Mouse (Mus musculus) kidney, embryonic 15.5 days (tissue): Measurements from ENCODE around the gene Wnt10b. TPM values are rescaled to one million over a fixed set of nuclear protein-coding genes. Genes with fewer than 3 reads are reported as not detected.

Experiments used
- ATAC-seq: fragments of 200-750 bp; cut with Nextera tagmentation; replicated peaks from 2 replicates; pipeline ENCODE4 v1.8.0; 2017; ENCODE audit warnings: moderate TSS enrichment; ENCODE audit not compliant: low FRiP score
- H3K27ac ChIP-seq: fragments of 300-500 bp; sonication (generic); 2 replicates; pipeline ENCODE4 v1.5.1; 2015; ENCODE audit warnings: mild to moderate bottlenecking, inconsistent platforms
- H3K27me3 ChIP-seq: fragments of 300-500 bp; sonication (generic); 2 replicates; pipeline ENCODE4 v1.6.1; 2015; ENCODE audit warnings: inconsistent platforms
- H3K36me3 ChIP-seq: fragments of 300-500 bp; sonication (generic); 2 replicates; pipeline ENCODE4 v1.6.1; 2015; ENCODE audit warnings: inconsistent platforms
- H3K4me1 ChIP-seq: fragments of 300-500 bp; sonication (generic); 2 replicates; pipeline ENCODE4 v1.6.1; 2015; ENCODE audit warnings: inconsistent platforms
- H3K4me2 ChIP-seq: fragments of 300-500 bp; sonication (generic); 2 replicates; pipeline ENCODE4 v1.6.1; 2015; ENCODE audit warnings: moderate library complexity, mild to moderate bottlenecking, inconsistent platforms
- H3K4me3 ChIP-seq: fragments of 300-500 bp; sonication (generic); replicated peaks from 2 replicates; pipeline ENCODE4 v1.5.1; 2015; ENCODE audit warnings: mild to moderate bottlenecking, inconsistent platforms
- H3K9ac ChIP-seq: fragments of 300-500 bp; sonication (generic); 2 replicates; pipeline ENCODE4 v1.6.1; 2015; ENCODE audit warnings: mild to moderate bottlenecking, inconsistent platforms
- H3K9me3 ChIP-seq: fragments of 300-500 bp; sonication (generic); replicated peaks from 2 replicates; pipeline ENCODE4 v1.6.1; 2016; ENCODE audit warnings: inconsistent platforms
- WGBS: fragments of 180-500 bp; shearing (Covaris S2); methylation state at CpG from one replicate; pipeline ENCODE4 v1.1.7; 2015; ENCODE audit warnings: mixed read lengths; 5-methylcytosine and 5-hydroxymethylcytosine counted together
- polyA plus RNA-seq: library from polyadenylated mRNA; unstranded; fragments of >200 nt; fragmentation: Nextera tagmentation; extraction: Ambion mirVana; gene quantifications from 2 replicates; pipeline ENCODE4 v1.2.1, GENCODE M21; 2015

Gene Wnt10b
- polyA plus RNA-seq, 1 experiment from 2014 or later, result 0.31 TPM

DNA sequence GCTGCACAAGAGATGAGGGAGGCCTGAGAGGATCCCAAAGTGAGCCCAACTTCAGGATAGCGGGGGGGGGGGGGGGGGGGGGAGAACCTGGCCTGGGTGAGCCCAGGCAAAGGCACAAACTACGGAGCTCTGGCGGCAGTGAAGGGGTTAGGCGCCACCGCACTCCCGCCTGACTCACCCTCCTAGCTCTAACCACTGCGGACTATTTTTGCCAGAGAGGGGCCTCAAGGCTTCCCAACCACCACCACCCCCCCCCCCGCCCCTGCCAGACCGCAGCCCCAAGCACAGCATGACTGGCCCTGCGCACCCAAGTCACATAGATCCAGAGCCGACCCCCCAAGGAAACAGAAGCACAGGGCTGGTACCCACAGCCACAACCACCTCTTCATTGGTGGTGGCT is 856 bp upstream of the Wnt10b start:
- Histone ChIP-seq H3K9ac (no peak overlapping the region), H3K9me3 (no peaks in the 10 kb centered on the region), H3K4me3 (peak overlapping the region; percentile 32; the same call in 1 of the 2 replicates), H3K27me3 (peaks cover 93% of the 10 kb centered on the region), H3K4me1 (peaks cover 38% of the 10 kb centered on the region), H3K27ac (no peak overlapping the region), H3K36me3 (no peaks in the 10 kb centered on the region), H3K4me2 (no peak overlapping the region)
- WGBS, result 2% methylated on average over 10 of the region's 11 CpGs
- no peak for ATAC-seq

GRCm38 (mm10) chr15:98778191-98778770 is 331 bp upstream of the Wnt10b start:
- Histone ChIP-seq H3K4me3 (peak overlapping the region; percentile 32), H3K36me3 (no peaks in the 10 kb centered on the region), H3K27me3 (peaks cover 97% of the 10 kb centered on the region), H3K27ac (no peak overlapping the region), H3K9ac (no peak overlapping the region), H3K9me3 (no peaks in the 10 kb centered on the region), H3K4me1 (peaks cover 38% of the 10 kb centered on the region), H3K4me2 (peak overlapping the region; percentile 52)
- no peak for ATAC-seq
- WGBS, result 2% methylated on average over 23 of the region's 25 CpGs

DNA sequence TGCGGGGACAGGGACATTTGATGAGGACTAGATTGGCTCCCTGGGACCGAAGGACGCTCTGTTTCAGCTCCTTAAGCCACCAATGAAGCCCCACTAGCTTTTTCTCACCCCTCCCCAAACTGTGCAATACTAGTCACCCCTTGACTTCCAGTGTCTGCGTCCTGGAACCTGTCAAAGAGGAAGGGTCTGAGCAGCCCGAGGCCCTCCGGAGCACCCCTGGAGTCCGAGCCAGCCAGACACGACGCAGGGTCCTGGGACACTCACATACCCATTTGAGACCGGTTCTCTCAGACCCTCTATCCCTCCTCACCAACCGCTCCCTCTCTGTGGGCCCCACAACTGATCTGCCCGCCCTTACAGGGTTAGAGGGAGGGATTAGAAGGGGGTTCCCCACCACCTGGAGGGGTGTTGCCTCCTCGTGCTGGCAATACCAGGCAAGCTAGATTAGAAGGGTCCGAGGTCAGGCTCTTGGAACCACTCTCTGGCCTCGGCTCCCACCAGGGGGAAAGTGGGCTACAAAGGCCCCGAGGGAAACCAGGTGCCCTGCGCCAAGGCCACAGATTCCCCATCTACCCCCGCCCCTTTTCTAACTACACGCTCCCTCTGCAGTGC is 839 bp downstream of the Wnt10b start:
- Histone ChIP-seq H3K27me3 (peaks cover 100% of the 10 kb centered on the region), H3K36me3 (no peaks in the 10 kb centered on the region), H3K9me3 (no peaks in the 10 kb centered on the region), H3K4me3 (peak overlapping the region; percentile 32), H3K27ac (no peak overlapping the region), H3K4me1 (peaks cover 50% of the 10 kb centered on the region), H3K4me2 (peak overlapping the region; percentile 53), H3K9ac (no peak overlapping the region)
- no peak for ATAC-seq
- 2% methylated on average over 19 of the region's 19 CpGs for WGBS

GRCm38 (mm10) chr15:98776280-98777004 is 1.5 kb downstream of the Wnt10b start:
- Histone ChIP-seq H3K27me3 (peaks cover 100% of the 10 kb centered on the region), H3K4me1 (peaks cover 54% of the 10 kb centered on the region), H3K4me3 (peak overlapping the region; percentile 31), H3K9ac (no peak overlapping the region), H3K9me3 (no peaks in the 10 kb centered on the region), H3K36me3 (no peaks in the 10 kb centered on the region), H3K4me2 (peak overlapping the region; percentile 53), H3K27ac (no peak overlapping the region)
- ATAC-seq, result peak; percentile 38
- WGBS, result 1% methylated on average over 62 of the region's 62 CpGs

DNA sequence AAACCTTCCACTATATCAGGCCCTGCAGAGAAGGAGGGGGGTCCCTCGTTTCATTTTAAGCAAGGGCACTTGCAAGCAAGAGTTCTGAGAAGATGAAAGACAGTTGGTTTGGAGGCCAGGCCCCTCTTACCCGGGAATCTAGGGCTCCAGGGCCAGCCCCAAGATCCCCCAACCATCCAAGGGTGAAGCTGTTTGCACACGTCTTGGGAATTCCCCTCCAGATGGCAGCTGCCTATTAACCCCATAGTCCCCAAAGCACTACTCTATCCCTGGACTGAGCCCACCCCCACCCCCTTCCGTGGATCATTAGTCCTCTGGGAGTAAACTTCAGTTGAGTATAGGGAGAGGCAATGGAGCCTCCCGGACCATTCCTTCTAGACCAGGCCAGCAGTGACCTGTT is 2.4 kb downstream of the Wnt10b start:
- no peaks in the 10 kb centered on the region for H3K9me3 ChIP-seq
- H3K4me2 ChIP-seq, result 0 out of 2 replicates have a peak overlapping the region, but pooled peaks have one; percentile 53
- ATAC-seq, result no peak
- no peak overlapping the region for H3K9ac ChIP-seq
- 2% methylated on average over 5 of the region's 5 CpGs for WGBS
- no peak overlapping the region for H3K4me3 ChIP-seq
- peaks cover 54% of the 10 kb centered on the region for H3K4me1 ChIP-seq
- peaks cover 100% of the 10 kb centered on the region for H3K27me3 ChIP-seq
- H3K27ac ChIP-seq, result no peak overlapping the region
- no peaks in the 10 kb centered on the region for H3K36me3 ChIP-seq

- no peak for ATAC-seq
Measured at GRCm38 (mm10) chr15:98774096-98774495, 3.9 kb downstream of the Wnt10b start.

DNA sequence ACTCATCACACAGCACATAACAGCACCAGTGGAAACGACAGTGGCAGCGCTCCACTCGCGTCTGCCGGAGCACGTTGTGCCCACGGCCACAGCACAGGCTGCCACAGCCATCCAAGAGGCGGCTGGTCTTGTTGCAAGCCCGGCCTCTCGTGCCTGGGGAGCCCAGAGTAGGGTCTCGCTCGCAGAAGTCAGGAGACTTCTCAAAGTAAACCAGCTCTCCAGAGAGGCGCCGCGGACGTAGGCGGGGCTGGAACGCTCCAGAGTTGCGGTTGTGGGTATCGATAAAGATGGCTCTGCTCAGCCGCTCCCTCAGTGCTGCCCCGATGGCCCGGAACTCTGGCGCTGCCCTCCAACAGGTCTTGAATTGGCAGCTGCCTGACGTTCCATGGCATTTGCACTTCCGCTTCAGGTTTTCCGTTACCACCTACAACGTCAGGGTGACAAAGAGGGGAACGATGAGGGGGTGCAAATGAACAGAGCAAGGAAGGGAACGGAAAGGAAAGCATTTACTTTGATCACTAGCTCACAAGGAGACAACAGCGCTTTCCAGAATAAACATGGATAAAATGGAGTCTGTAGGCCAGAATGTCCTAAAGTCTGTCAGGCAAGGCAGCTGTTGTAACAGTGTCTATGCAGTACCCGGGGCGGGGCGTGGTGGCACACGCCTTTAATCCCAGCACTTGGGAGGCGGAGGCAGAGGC is 5.3 kb downstream of the Wnt10b start:
- Histone ChIP-seq H3K9me3 (no peaks in the 10 kb centered on the region), H3K4me1 (peaks cover 41% of the 10 kb centered on the region), H3K27me3 (peaks cover 93% of the 10 kb centered on the region), H3K4me3 (peak overlapping the region; percentile 42), H3K4me2 (peak overlapping the region; percentile 67), H3K9ac (peak overlapping the region; percentile 32; the same call in 1 of the 2 replicates), H3K36me3 (no peaks in the 10 kb centered on the region), H3K27ac (no peak overlapping the region)
- 2% methylated on average over 36 of the region's 36 CpGs for WGBS
- no peak for ATAC-seq

More at GRCm38 (mm10) chr15:98774096-98774495, 3.9 kb downstream of the Wnt10b start:
- no peak overlapping the region for H3K4me3 ChIP-seq
- no peaks in the 10 kb centered on the region for H3K9me3 ChIP-seq
- no peaks in the 10 kb centered on the region for H3K36me3 ChIP-seq
- H3K4me1 ChIP-seq, result peaks cover 52% of the 10 kb centered on the region
- peaks cover 99% of the 10 kb centered on the region for H3K27me3 ChIP-seq
- 17% methylated on average over 15 of the region's 15 CpGs for WGBS
- no peak overlapping the region for H3K27ac ChIP-seq
- no peak overlapping the region for H3K4me2 ChIP-seq
- no peak overlapping the region for H3K9ac ChIP-seq

- WGBS, result 5% methylated on average over 12 of the region's 12 CpGs
- Histone ChIP-seq H3K36me3 (no peaks in the 10 kb centered on the region), H3K4me2 (peak overlapping the region; percentile 67), H3K9ac (peak overlapping the region; percentile 32; the same call in 1 of the 2 replicates), H3K4me1 (peaks cover 34% of the 10 kb centered on the region), H3K27ac (no peak overlapping the region), H3K27me3 (peaks cover 86% of the 10 kb centered on the region), H3K4me3 (peak overlapping the region; percentile 42), H3K9me3 (no peaks in the 10 kb centered on the region)
- no peak for ATAC-seq
Measured at GRCm38 (mm10) chr15:98771813-98772425, 6.0 kb downstream of the Wnt10b start.

DNA sequence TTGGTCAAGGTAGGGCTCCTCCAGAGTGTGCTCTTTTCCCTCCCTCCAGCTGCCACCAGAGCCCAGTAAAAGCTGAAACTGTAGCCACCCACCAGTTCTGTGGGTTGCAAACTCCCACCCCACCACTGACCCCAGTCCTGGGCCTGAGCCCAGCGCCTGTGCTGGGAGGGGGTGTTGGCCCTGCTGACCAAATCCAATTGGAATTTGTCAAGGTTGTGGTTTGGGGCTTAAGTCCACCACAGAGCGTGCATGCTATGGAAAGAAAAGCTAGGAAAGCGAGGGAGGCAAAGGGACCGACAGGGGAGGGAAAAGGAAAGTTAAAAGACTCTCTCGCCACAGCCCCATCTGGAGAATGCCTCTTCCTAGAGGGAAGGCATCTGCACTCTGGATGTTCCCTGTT is 9.7 kb downstream of the Wnt10b start:
- Histone ChIP-seq H3K27me3 (peaks cover 71% of the 10 kb centered on the region), H3K4me3 (no peak overlapping the region), H3K36me3 (no peaks in the 10 kb centered on the region), H3K4me2 (no peak overlapping the region), H3K4me1 (peaks cover 23% of the 10 kb centered on the region), H3K9me3 (no peaks in the 10 kb centered on the region), H3K27ac (no peak overlapping the region), H3K9ac (no peak overlapping the region)
- 26% methylated on average over 5 of the region's 5 CpGs for WGBS
- ATAC-seq, result no peak

DNA sequence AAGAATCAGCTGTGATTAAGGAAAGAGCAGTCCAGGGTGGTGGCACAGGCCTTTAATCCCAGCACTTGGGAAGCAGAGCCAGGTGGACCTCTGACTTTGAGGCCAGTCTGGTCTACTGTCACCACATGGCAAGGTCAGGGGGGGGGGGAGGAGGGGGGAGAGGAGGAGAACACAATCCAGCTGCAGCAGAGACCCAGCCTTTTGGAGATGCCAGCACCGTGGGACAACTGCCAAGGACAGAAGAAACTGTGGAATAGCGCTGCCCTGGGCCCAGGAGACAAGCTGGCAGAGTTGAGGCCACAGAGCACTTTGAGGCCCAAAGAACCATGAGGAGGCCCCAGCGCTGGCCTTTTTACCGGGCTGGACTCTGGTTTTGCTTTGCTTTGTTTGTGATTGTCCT is 12.0 kb downstream of the Wnt10b start:
- Histone ChIP-seq H3K36me3 (0 out of 2 replicates have a peak, but pooled peaks cover 3% of the 10 kb centered on the region), H3K4me3 (no peak overlapping the region), H3K4me1 (peaks cover 23% of the 10 kb centered on the region), H3K27ac (no peak overlapping the region), H3K27me3 (peaks cover 48% of the 10 kb centered on the region), H3K9ac (no peak overlapping the region), H3K4me2 (no peak overlapping the region), H3K9me3 (no peaks in the 10 kb centered on the region)
- 68% methylated on average over 4 of the region's 4 CpGs for WGBS
- ATAC-seq, result no peak

DNA sequence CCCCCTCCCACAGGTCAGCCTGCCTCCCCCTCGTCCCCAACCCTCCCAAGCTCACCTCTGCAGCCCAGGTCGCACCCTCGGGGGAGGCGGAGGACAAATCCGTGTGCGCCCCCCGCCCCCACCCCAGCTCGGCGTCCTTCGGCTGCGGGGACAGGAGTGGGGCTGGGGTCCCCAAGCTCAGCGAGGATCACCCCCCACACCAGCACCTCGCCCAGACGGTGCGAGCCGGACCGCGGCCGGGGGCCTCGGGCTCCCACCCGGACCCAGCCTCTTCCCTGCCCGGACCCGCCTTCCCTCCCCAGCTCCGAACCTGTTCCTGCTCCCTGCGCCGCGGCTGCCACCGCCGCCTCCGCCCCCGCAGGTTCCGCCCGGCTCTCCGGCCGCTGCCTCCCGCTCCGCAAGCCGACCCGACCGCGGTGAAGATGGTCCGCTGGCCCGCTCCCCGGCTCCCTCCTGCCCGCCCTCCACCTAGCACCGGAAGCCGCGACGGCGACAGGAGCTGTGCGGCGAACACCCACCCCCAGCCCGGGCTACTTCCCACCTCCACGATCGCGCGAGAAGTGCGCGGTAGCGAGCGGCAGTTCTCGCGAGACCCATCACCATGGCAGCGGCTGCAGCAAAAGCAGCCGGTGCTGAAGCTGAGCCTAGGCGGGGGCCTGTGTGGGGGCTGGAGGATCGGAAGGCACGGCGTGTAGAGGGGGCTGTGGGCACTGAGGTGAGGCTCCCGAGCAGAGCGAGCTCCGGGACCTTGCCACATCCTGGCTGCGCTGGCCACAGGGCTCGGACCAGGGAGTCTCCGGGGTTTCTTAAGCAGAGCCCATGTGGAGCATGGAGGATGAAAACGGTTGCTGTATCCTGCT is 15.1 kb downstream of the Wnt10b start, which contains the start of gene Arf3:
Arf3 (minus strand) TSS at position 545 of the 860 bp plus-strand sequence.
- WGBS, result under 1% methylated on average over 74 of the region's 76 CpGs
- peak; percentile 93 for ATAC-seq
- peaks cover 29% of the 10 kb centered on the region for H3K36me3 ChIP-seq

More for the DNA sequence above, 15.1 kb downstream of the Wnt10b start, which contains the start of gene Arf3:
- peak within 1 kb of the TSS; percentile 92 for H3K9ac ChIP-seq
- H3K9me3 ChIP-seq, result no peaks in the 10 kb centered on the region
- peak within 1 kb of the TSS; percentile 99 for H3K4me3 ChIP-seq
- H3K27me3 ChIP-seq, result peaks cover 24% of the 10 kb centered on the region
- H3K4me2 ChIP-seq, result peak within 1 kb of the TSS; percentile 89
- peaks cover 25% of the 10 kb centered on the region for H3K4me1 ChIP-seq
- peak within 1 kb of the TSS; percentile 92 for H3K27ac ChIP-seq
